Mouse (Mus musculus): ENCODE data around the gene Cd9. TPM values are rescaled to one million over a fixed set of nuclear protein-coding genes. Genes with fewer than 3 reads are reported as not detected.
A peak's percentile ranks its signal among the peaks of the same experiment; 100 is the strongest.

Cd9 gene
- total RNA-seq, 2 experiments from 2014 or later, result 28.4 to 33.7 TPM

DNA sequence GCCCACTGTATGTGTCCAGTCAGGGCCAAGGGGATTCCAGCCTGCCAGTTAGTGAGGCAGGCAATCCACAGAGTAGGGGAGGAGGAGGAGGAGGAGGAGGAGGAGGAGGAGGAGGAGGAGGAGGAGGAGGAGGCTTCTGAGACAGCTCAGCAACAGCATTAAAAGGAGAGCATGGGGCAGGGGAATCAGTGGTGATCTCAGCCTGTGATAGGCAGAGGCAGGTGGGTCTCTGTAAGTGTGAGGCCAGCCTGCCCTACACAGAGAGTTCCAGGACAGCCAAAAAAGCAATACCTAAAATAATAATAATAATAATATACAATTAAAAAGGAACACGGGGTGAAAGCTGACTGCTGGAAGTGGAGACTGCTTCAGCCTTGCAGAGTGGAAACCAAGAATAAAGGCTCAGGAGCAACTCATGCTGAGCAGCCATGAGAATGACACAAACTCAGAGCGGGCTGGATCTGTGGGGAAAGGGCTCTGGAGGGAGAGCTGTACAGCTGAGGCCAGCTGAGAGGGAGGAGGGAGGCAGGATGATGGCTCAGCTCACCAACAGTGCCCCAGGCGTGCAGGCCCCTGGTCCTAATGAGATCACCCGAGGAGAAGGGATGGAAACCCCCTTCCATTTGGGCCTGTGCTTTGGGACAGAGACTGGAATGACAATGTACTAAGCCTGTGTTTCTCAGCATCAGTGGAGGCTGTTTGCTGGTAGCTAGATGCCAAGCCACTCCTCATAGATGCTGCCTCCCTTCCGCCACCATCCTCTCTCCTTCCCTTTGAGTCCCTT, 59.7 kb downstream of the Cd9 start:
- DNase-seq, result no peak

DNA sequence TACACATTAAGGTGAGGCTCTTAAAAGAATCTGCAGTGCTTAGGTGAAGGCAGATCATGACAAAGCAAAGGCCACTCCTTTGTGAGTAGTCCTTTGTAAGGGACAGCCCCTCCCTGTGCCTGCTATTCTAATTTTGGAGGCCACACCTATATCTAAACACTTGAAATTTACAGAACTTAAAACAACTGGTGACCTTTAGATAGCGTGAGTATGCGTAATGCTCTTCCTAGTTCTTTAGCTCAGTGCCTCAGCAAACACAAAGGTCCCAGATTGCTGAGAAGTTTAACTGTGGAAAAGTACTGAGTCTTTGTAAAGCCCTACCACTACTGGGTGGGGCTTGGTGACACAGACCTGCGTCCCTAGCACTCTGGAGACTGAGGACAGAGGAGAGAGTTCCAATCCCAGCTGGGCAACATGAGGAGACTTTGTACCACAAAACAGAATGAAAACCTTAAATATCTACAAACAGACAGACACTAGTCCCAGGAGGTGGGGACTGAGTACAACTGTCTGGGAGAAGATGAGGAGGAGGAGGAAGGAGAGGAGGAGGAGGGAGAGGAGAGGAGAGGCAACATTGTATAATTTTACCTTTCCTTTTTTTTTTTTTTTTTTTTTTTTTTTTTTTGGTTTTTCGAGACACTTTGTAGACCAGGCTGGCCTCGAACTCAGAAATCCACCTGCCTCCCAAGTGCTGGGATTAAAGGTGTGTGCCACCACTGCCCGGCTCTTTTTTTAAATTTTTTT, 60.7 kb downstream of the Cd9 start:
- no peak for DNase-seq

DNA sequence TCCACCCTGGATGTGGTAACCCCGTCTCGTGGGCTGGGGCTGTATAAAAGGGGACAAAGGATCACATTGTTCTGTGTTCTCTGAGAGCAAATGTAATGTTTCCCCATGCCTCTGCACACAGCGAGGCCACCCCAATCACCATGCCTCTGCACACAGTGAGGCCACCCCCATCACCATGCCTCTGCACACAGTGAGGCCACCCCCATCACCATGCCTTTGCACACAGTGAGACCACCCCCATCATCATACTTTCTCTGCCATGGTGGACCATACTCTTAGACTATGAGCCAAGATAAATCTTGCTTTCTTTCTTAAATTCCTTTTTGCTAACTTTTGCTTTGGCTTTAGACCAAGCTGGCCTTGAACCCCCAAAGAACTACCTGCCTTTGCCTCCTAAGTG, 61.3 kb downstream of the Cd9 start:
- no peak for DNase-seq

DNA sequence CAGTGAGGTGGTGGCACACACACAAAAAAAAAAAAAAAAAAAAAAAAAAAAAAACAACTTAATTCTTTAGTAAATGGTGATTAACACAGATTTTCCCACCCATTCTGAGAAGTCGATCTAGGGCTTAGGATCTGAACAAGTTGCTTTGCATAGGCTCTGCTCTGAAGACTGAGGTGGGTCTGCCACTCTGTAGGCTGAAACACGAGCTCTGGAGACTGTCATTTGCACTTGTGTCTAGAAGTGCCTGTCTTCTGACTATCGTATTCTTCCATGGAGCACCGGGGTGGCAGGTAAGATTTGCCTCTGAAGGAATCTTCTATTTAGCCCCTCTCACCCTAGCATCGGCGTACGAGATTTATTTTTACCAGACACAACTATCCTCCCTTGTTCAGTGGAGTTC, 62.1 kb downstream of the Cd9 start:
- DNase-seq, result no peak

DNA sequence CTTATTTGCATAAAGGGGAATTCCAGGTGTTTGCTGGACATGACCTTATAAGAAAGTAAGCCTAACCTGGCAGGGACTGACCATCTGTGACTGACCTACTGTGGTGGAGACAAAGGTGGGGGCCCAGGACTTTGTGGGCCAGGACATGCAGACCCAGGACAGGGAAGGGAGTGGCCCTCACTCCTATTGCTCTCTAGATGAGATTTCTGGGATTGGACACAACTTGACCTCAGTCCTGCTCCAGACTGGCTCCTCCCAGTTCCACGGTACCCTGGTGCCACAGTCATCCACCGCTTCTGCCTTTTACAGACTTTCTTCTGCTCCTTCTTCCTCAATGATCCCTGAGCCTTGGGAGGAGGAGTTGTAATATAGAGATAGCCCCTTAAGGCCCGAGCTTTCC, 63.6 kb downstream of the Cd9 start:
- DNase-seq, result no peak

DNA sequence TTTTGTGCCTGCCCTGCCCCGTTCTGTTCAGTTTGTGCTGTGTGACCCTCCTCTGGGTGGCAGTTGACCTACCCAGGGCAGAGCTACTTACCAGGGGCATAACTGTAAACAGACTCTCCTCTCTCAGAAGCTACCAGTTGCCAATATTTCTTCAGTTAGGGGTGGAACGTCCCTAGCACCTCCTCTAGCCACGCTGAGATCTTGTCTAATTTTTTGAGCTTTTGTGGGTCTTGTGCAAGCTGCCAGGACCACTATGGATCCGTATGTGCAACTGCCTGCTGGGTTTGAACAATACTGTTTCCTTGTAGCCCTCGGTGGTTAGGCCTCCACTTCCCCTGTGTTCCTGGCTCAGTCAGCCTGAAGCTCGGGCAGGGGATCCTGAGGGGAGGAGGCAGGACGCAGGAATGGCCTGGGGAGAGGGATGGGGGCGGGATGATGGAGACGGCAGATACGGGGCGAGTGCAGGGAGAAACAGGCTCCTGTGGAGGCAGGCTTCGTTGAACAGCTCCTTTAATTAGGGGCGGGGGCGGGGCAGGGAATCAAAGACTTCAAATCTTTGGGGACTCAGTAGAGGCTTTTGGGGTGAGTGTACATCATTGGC, 64.1 kb downstream of the Cd9 start:
- DNase-seq, result no peak

DNA sequence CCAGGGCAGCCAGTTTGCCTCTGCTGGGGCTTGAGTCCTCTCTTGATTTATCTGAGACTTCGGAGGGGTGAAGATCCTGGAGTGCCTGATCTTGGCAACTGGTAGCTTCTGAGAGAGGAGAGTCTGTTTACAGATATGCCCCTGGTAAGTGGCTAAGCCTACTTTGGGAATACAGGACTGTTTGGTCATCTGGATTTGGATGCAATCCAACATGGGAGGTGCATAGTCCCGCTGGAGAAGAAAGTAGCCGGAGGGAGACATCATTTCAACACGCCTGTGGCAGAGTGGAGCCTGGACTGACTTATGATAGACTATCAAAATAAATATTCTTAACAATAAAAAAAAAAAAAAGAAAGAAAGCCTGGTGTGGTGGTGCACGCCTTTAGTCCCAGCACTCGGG, 64.8 kb downstream of the Cd9 start:
- no peak for DNase-seq

DNA sequence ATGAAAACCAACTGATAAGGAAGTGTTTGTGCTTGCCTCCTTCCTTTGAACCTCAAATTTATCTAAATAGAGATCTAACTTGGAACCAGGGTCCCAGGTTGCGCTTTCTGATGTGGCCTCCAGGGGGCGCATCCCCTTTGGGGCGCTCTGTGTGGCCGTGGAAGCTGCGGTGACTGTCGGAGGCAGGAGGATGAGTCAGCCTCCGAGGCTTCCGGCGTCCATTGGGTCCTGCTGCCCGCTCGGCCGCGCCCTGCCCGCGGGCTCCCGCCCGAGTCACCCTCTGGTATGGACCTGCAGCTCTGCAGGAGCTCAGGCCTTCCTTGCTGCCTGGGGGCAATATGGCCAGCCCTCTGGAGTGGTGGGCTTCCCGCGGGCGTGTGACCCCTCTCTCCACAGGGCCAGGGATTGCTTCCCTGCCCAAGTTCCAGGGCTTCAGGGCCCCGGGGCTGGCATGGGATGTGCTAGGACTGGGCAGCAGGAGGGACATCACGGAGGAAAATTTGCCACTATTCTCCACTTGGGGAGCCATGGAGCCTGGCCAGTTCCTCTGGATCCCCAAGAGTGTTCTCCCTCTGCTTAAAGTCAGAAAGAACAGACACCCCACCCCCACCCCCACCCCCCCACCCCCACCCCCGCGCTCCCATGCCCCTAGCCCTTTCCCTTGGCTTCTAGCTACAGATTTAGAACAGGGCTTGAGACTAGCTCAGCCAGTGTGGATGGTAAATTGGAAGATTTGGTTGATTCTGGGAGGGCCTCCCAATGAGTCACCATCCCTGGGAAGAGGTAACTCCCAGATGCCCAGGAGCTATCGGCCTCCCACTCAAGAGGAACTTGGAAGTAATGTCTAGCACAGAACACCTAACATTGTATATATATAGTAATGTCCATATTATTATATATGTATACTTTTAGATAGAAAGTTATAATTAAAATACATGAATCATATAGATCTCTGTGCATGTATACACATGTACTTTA, 67.9 kb downstream of the Cd9 start:
- DNase-seq, result peak; percentile 78

DNA sequence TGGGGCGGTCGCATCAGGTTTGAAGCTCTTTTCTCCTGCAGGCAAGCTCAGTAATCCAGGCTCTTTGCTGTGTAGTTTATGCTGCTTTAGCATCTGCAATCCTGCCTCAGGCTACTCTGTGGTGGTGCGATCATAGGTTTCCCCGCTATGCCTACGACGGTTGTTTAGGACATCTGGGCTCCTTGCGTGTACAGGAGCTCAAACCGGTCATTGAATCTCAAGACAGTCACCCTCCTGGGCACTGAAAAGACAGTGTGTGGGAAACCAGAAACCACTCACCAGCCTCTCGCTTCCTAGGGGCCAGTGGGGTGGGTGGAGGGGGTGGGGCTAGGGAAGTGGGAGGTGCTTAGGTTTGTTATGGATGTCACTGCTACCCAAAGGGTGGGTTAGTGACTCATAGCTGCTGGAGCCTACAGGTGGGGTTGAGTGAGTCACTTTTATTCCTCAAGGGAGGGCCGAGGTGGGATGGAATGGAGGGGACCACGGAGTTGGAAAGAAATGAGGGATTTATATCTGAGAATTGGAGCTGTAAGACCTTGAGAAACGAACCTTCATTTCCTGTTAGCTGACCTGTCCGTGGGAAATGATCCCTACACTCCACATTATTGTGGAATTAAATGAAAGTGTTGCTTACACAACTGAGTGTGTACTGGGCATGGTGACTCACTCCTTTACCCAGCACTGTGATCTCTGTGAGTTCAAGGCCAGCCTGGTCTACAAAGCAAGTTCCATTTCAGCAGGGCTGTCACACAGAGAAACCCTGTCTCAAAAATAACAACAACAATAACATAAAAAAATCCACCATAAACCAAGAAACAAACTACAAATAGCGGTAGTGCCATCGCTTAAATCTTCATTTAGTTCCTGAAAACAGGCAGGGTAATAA, 69.1 kb downstream of the Cd9 start:
- no peak for DNase-seq

DNA sequence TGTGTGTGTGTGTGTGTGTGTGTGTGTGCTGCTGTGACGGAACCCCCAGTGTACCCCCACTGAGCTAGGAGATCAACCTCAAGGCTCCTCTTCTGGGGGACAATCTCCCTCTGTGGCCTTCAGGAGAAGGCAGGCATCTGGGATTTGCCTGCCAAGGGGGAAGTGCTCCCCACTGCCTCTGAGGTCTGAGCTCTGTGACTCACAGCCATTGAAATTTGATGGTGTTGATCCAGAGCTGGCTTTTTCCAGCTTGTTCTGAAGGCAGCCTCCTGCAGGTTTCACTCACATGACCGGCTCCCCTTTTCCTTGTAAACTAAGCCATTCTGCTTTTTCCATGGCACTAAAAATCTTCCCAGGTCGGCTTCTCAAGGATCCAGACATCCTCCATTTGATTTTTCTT, 70.4 kb downstream of the Cd9 start:
- no peak for DNase-seq

DNA sequence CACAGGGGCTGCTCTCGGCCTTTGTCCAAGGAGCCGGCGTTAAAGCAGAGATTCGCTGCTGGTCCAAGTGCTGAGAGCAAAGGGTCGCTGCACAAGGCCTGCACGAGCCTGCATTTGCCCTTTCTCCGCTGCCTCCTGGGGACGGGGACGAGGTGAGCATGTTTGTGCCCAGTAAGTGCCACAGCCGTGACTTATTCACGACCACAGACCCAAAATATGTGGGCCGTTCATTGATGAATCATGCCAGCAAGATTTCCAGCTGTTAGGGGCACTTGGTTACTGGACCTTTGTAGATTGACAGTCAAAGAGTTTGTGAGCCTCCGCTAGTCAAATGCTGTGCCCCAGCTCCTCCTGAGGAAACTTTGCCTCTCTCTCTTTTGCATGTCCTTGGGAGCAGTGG, 71.1 kb downstream of the Cd9 start:
- no peak for DNase-seq

DNA sequence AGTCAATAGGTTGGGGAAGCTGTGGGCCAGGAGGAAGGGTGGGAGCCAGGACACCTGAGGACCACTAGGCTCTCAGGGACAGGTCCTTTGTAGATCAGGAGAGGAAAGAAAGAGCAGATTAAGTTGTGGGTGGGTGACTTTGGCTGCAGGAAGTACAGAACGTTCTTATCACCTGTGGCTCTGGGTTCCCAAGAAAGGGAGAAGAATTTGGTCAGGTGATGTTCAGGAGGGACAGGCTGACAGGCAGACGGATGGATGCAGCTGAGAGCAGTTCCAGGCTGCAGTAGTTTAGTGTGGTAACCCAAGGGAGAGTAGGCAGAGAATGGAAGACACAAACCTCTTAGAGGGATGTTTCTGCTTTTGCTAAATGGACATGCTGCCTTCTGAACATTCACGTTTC, 71.5 kb downstream of the Cd9 start:
- DNase-seq, result no peak

DNA sequence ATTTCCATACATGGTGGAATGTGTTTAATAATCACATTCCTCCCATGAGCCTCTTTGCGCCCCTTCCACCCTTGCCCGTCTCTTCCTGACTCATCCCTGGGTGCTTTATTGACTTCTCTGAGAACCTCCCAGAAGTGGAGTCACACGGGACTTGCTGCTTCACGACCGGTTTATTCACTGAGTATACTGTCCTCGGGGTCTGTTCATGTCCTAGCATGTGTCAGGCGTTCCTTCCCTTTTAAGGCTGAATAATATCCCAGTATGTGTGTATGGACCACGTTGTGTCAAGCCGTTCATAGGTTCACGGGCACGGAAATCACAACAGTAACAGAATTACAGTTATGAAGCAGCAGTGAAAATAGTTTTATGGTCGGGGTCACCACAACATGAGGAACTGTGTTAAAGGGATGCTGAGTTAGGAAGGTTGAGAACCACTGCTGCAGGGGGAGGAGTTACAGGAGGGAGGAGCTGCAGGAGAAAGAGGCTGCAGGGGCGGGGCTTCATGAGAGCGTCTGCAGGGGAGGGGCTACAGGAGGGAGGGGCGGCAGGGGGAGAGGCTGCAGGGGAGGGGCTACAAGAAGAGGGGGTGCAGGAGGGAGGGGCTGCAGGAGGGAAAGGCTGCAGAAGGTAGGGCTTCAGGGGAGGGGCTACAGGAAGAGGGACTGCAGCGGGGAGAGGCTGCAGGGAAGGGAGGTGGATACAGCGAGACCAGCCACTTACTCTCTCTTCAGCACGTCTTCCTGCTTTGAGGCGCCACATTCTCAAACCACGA, 72.4 kb downstream of the Cd9 start:
- peak; percentile 63 for DNase-seq

DNA sequence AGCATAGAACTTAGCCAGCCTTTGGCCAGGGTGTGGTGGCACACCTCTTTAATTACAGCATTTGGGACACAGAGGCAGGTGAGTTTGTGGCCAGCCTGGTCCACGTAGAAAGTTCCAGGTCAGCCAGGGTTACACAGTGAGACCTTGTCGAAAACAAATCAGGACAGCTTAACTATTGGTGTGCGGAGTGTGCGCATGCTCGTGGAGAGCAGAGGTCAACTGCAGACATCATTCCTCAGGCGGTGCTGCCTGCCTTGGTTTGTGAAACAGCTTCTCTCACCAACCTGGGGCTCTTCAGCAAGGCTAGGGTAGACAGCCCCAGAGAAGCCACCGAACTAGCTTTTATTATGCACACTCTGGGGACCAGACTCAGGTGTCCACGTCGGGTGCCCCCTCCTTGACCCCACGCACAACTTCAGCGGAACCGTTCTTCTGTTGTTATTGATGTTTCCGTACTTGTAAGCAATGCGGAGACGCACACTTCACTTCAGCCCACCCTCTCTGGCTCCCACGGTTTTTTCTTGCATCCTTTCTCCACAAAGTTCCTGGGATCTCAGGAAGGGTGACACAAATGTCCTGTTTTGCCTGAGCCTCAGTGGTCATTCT, 74.0 kb downstream of the Cd9 start:
- no peak for DNase-seq

DNA sequence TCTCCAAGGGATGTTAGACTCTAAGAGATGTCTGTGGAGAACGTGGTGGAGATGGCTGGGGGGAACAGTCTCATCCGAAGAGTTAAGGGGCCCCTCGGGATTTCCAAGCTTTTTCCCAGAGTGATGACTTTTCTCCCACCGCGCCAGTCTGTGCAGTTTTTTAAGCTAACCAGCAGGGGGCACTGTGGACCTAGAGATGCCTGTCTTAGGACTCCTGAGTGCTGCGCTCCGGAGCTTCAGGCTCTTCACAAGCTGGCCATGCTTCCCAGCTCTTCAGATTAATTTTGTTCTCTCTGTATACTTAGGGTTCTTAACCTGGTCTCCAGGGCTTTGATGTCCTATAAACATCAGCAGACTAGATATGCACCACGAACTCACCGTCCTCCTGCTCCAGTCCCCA, 75.8 kb downstream of the Cd9 start:
- DNase-seq, result peak; percentile 59

DNA sequence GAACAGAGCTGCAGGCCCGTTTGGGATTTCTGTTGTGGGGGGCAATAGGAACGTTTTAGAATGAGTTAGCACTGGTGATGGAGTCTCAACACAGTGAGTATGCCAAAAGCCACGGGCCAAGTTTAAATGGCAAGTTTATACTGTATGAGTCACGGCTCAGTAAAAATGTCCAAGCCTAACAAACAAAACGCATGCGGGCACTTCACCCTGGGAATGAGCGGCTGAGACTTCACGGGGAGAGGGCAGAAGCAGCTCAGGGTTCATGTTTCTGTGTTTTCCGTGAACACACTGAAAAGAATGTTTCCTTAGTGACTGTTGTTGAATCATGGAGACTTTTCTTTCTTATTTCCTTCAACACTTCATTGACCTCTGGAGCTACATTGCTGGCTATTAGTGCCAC, 81.3 kb downstream of the Cd9 start:
- no peak for DNase-seq

DNA sequence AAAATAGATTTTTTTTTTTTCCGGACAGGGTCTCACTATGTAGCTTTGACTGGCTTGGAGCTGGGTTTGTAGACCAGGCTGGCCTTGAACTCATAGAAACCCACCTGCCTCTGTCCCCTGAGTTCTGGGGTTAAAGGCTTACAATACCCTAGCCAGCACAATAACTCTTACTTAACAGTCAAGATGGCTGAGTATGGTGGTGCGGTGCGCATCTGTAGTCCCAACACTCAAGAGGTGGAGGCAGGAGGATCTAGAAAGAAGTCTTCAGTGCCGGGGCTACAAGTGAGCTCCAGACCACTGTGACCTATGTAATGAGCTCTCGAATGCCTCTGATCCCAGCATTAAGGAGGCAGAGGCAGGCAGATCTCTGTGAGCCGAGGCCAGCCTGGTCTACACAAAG, 82.9 kb downstream of the Cd9 start:
- DNase-seq, result no peak

DNA sequence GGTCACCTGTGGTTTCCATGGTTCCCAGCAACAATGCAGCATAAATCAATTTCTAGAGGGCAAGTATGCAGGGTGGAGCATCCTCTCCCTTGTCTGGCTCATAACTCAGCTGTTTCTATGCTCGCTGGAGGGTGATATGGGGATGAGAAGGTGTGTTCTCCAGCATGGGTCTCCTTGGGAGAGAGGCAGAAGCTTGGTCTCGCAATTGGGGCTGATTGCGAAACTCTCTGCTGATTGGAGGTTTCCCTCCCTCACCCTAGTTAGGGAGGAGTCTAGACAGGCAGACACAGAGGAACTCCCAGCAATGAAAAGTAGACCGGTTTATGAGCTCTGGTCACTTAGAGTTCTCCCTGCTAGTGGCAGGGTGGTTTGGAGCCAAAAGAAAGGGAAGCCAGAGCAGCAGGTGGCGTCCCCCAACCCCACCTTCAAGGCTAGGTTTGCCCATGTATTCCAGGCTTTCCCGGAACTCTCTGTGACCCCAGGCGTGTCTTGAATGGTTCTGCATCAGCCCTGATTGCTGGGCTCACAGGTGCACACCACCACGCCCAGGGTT, 83.5 kb downstream of the Cd9 start:
- DNase-seq, result no peak

DNA sequence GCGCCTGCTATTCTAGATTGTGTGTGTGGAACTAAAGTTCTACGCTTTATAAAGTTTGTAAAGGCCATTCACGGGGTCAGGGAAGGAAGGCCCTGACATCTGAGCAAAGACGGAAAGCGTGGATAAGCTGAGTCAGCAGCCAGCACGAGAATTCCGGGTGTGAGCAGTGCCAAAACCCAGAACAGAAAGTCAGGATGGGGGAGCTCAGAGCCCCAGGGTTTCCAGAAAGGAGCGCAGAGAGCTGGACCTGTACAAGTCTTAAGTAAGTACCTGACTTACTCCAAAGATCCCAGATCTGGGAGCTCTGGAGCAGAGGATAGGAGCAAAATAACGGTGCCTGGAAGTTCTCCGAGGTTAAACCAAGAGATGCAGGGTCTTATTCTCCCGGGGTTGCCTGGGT, 84.0 kb downstream of the Cd9 start:
- DNase-seq, result no peak

Measured in gastrocnemius, postnatal 25 days (tissue).